Mouse (Mus musculus) heart, postnatal 10 days (tissue): Measurements from ENCODE around the gene BC025446. TPM values are rescaled to one million over a fixed set of nuclear protein-coding genes. Genes with fewer than 3 reads are reported as not detected.

Source experiments
- total RNA-seq, 2 experiments: library from RNA; stranded (reverse); gene quantifications; 2 replicates each; pipeline ENCODE4 v1.2.3; 2021

Gene BC025446
- total RNA-seq, 2 experiments from 2014 or later, result not detected

Other genes starting within 250 kb of the BC025446 start
- gene Ly6i, start 232.9 kb upstream of the BC025446 start, total RNA-seq, result under 1 TPM in 1 of 2 experiments, not detected in 1; 0.67 TPM
- 10 to 100 TPM; 53.0 to 61.0 TPM for gene Ly6a, start 218.3 kb upstream of the BC025446 start, total RNA-seq
- gene Ly6c1, start 167.5 kb upstream of the BC025446 start, total RNA-seq, result 100 to 1,000 TPM; 188 to 226 TPM
- 1 to 10 TPM; 5.8 to 6.6 TPM for gene Ly6c2, start 104.4 kb upstream of the BC025446 start, total RNA-seq
- not detected for gene Ly6g, start 61.1 kb upstream of the BC025446 start, total RNA-seq
- not detected for gene Ly6f, start 52.0 kb downstream of the BC025446 start, total RNA-seq